Mouse (Mus musculus) midbrain, embryonic 14.5 days (tissue): ENCODE data around the gene Klhl20. TPM values are rescaled to one million over a fixed set of nuclear protein-coding genes. Genes with fewer than 3 reads are reported as not detected.

Source experiments
- ATAC-seq: fragments of 200-750 bp; cut with Nextera tagmentation; 2 replicates; pipeline ENCODE4 v1.8.0; 2017; ENCODE audit warnings: moderate number of reproducible peaks, moderate library complexity; ENCODE audit not compliant: low FRiP score, low TSS enrichment
- DNase-seq: peaks from one replicate; pipeline ENCODE4 v3.0.0-alpha.2; 2015
- H3K27ac ChIP-seq: fragments of 300-500 bp; sonication (generic); replicated peaks from 2 replicates; pipeline ENCODE4 v1.5.1; 2014; ENCODE audit warnings: mild to moderate bottlenecking, low read depth, low read length, moderate library complexity
- H3K27me3 ChIP-seq: fragments of 300-500 bp; sonication (generic); 2 replicates; pipeline ENCODE4 v1.6.1; 2014; ENCODE audit warnings: low read length, control low read depth, mixed read lengths; ENCODE audit not compliant: control insufficient read depth, insufficient read depth
- H3K36me3 ChIP-seq: fragments of 300-500 bp; sonication (generic); 2 replicates; pipeline ENCODE4 v1.6.1; 2014; ENCODE audit warnings: low read length, control low read depth; ENCODE audit not compliant: control insufficient read depth, insufficient read depth
- H3K4me1 ChIP-seq: fragments of 300-500 bp; sonication (generic); 2 replicates; pipeline ENCODE4 v1.6.1; 2014; ENCODE audit warnings: mild to moderate bottlenecking, antibody characterized with exemption, low read length, control low read depth; ENCODE audit not compliant: control insufficient read depth, insufficient read depth
- H3K4me2 ChIP-seq: fragments of 300-500 bp; sonication (generic); 2 replicates; pipeline ENCODE4 v1.6.1; 2014; ENCODE audit warnings: mild to moderate bottlenecking, low read length, moderate library complexity
- H3K4me3 ChIP-seq: fragments of 300-500 bp; sonication (generic); replicated peaks from 2 replicates; pipeline ENCODE4 v1.5.1; 2014; ENCODE audit warnings: low read depth, low read length
- H3K9ac ChIP-seq: fragments of 300-500 bp; sonication (generic); replicated peaks from 2 replicates; pipeline ENCODE4 v1.6.1; 2014; ENCODE audit warnings: mild to moderate bottlenecking, low read length, moderate library complexity
- H3K9me3 ChIP-seq: fragments of 300-500 bp; sonication (generic); 2 replicates; pipeline ENCODE4 v1.6.1; 2016; ENCODE audit warnings: low read length, control low read depth, mixed read lengths; ENCODE audit not compliant: control insufficient read depth
- WGBS: fragments of 180-500 bp; shearing (Covaris S2); extraction: QIAGEN DNeasy Blood & Tissue Kit; methylation state at CpG from one replicate; pipeline ENCODE4 v1.1.7; 2014; 5-methylcytosine and 5-hydroxymethylcytosine counted together
- polyA plus RNA-seq: library from polyadenylated mRNA; unstranded; fragments of >200 nt; fragmentation: Nextera tagmentation; extraction: Ambion mirVana; gene quantifications from 2 replicates; pipeline ENCODE4 v1.2.1, GENCODE M21; 2014

Klhl20 gene
- polyA plus RNA-seq, result 15.5 and 22.4 TPM in 2 replicates

GRCm38 (mm10) chr1:161130726-161131664 lies at the start of gene Klhl20:
Gene Klhl20 (minus strand): TSS chr1:161131511.
- peak within 1 kb of the TSS; percentile 90 for H3K4me3 ChIP-seq
- H3K9ac ChIP-seq, result peak within 1 kb of the TSS; percentile 89
- no peaks in the 10 kb centered on the region for H3K27me3 ChIP-seq
- 0 out of 2 replicates have a peak, but pooled peaks cover 5% of the 10 kb centered on the region for H3K36me3 ChIP-seq
- DNase-seq (peak; percentile 97), ATAC-seq (peak; percentile 95)
- peak within 1 kb of the TSS; percentile 78 for H3K27ac ChIP-seq
- H3K4me1 ChIP-seq, result peaks cover 10% of the 10 kb centered on the region; the same call in 1 of the 2 replicates
- peak within 1 kb of the TSS; percentile 85 for H3K4me2 ChIP-seq
- no peaks in the 10 kb centered on the region for H3K9me3 ChIP-seq
- 2% methylated on average over 41 of the region's 41 CpGs for WGBS

- H3K9me3 ChIP-seq, result no peaks in the 10 kb centered on the region
- H3K27ac ChIP-seq, result no peak overlapping the region
- WGBS, result 52% methylated on average over 8 of the region's 8 CpGs
- H3K27me3 ChIP-seq, result no peaks in the 10 kb centered on the region
- no peaks in the 10 kb centered on the region for H3K36me3 ChIP-seq
- DNase-seq (peak; percentile 58), ATAC-seq (no peak)
- no peak overlapping the region for H3K9ac ChIP-seq
- no peak overlapping the region for H3K4me2 ChIP-seq
- H3K4me3 ChIP-seq, result no peak overlapping the region
- no peaks in the 10 kb centered on the region for H3K4me1 ChIP-seq
Measured at GRCm38 (mm10) chr1:161180674-161181073, 49.4 kb upstream of the Klhl20 start.

GRCm38 (mm10) chr1:161170651-161171050 lies 39.3 kb upstream of the Klhl20 start:
- Histone ChIP-seq H3K27ac (no peak overlapping the region), H3K27me3 (0 out of 2 replicates have a peak, but pooled peaks cover 3% of the 10 kb centered on the region), H3K4me2 (peak overlapping the region; percentile 75), H3K9me3 (no peaks in the 10 kb centered on the region), H3K36me3 (no peaks in the 10 kb centered on the region), H3K4me1 (no peaks in the 10 kb centered on the region), H3K4me3 (peak overlapping the region; percentile 45), H3K9ac (peak overlapping the region; percentile 58; the same call in 1 of the 2 replicates)
- DNase-seq, result peak; percentile 86
- ATAC-seq, result peak; percentile 88
- WGBS, result 1% methylated on average over 40 of the region's 40 CpGs

GRCm38 (mm10) chr1:161160266-161160665 lies 29.0 kb upstream of the Klhl20 start:
- 80% methylated on average over 4 of the region's 4 CpGs for WGBS
- Histone ChIP-seq H3K27ac (no peak overlapping the region), H3K27me3 (no peaks in the 10 kb centered on the region), H3K4me2 (no peak overlapping the region), H3K9ac (no peak overlapping the region), H3K9me3 (no peaks in the 10 kb centered on the region), H3K4me3 (no peak overlapping the region), H3K36me3 (no peaks in the 10 kb centered on the region), H3K4me1 (no peaks in the 10 kb centered on the region)
- no peak for ATAC-seq
- DNase-seq, result no peak

- no peak for ATAC-seq
- Histone ChIP-seq H3K9me3 (no peaks in the 10 kb centered on the region), H3K4me1 (no peaks in the 10 kb centered on the region), H3K9ac (no peak within 1 kb of the TSS), H3K4me3 (no peak within 1 kb of the TSS), H3K4me2 (no peak within 1 kb of the TSS), H3K36me3 (no peaks in the 10 kb centered on the region), H3K27me3 (no peaks in the 10 kb centered on the region), H3K27ac (no peak within 1 kb of the TSS)
- DNase-seq, result no peak
- 92% methylated on average over 3 of the region's 3 CpGs for WGBS
Measured at GRCm38 (mm10) chr1:161159214-161159613, 27.9 kb upstream of the Klhl20 start, which contains the start of gene Tex50. Gene Tex50 (minus strand): TSS chr1:161159314.

- WGBS, result 88% methylated on average over 10 of the region's 10 CpGs
- Histone ChIP-seq H3K27ac (no peak overlapping the region), H3K9me3 (no peaks in the 10 kb centered on the region), H3K36me3 (no peaks in the 10 kb centered on the region), H3K27me3 (no peaks in the 10 kb centered on the region), H3K9ac (no peak overlapping the region), H3K4me2 (no peak overlapping the region), H3K4me1 (no peaks in the 10 kb centered on the region), H3K4me3 (no peak overlapping the region)
- DNase-seq (no peak), ATAC-seq (no peak)
Measured at GRCm38 (mm10) chr1:161156546-161156945, 25.2 kb upstream of the Klhl20 start.

- WGBS, result 74% methylated on average over 6 of the region's 6 CpGs
- Histone ChIP-seq H3K27me3 (no peaks in the 10 kb centered on the region), H3K9ac (no peak overlapping the region), H3K36me3 (no peaks in the 10 kb centered on the region), H3K4me2 (no peak overlapping the region), H3K27ac (no peak overlapping the region), H3K9me3 (no peaks in the 10 kb centered on the region), H3K4me3 (no peak overlapping the region), H3K4me1 (no peaks in the 10 kb centered on the region)
- DNase-seq, result no peak
- ATAC-seq, result no peak
Measured at GRCm38 (mm10) chr1:161151098-161151497, 19.8 kb upstream of the Klhl20 start.

- no peak overlapping the region for H3K4me2 ChIP-seq
- H3K9ac ChIP-seq, result no peak overlapping the region
- no peak overlapping the region for H3K4me3 ChIP-seq
- H3K36me3 ChIP-seq, result no peaks in the 10 kb centered on the region
- no peak for ATAC-seq
- H3K4me1 ChIP-seq, result no peaks in the 10 kb centered on the region
- no peak overlapping the region for H3K27ac ChIP-seq
- no peaks in the 10 kb centered on the region for H3K9me3 ChIP-seq
- DNase-seq, result no peak
- WGBS, result 81% methylated on average over 2 of the region's 2 CpGs
- no peaks in the 10 kb centered on the region for H3K27me3 ChIP-seq
Measured at GRCm38 (mm10) chr1:161147888-161148287, 16.6 kb upstream of the Klhl20 start.
